Mouse (Mus musculus) spleen, adult 2 months (tissue): ENCODE measurements around the gene Ces2h.

Experiments
- CTCF ChIP-seq: fragments of 200-500 bp; IDR thresholded peaks from 2 replicates; pipeline ENCODE4 v1.5.1; 2011; ENCODE audit warnings: mild to moderate bottlenecking, inconsistent platforms; ENCODE audit not compliant: insufficient read depth, insufficient read length, insufficient replicate concordance; ENCODE audit errors: extremely low read depth
- POLR2A ChIP-seq: fragments of 200-500 bp; IDR thresholded peaks from 2 replicates; pipeline ENCODE4 v1.6.1; 2011; ENCODE audit warnings: low read depth, low read length, inconsistent platforms

DNA sequence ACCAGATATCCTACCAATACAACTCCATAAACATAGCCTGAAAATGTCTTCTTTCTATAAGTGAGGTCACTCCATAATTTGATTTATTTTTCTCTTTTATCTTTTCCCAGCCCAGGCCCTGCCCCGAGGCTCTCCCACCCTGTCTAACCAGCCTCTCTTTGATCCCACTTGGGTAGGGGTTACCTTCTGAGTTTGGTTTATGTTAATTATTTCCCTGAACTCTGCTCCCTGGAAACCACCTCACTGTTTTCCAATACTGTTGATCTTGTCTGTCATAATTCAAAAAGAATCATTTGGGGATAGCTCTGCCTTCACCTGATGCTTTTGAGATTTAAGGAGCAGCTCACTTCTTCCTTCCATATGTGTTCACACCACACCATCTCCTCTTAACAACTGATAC, 42.9 kb downstream of the Ces2h start:
- TF ChIP-seq CTCF, result no peak
- TF ChIP-seq POLR2A, result no peak
